In genomic region chr3:144398166-144398565, GRCm38 (mm10) we compare ENCODE assay signal across 16 mouse cellular contexts.
DNase-seq lines count a peak whose midpoint lies in the region; ATAC-seq and TF ChIP-seq lines count a peak whose summit lies in the region.
"Had no signal": no experiment of that assay in that cellular context is flagged by ENCODE, and none has a peak within 500 bp of the region (broad histone marks: within the 10 kb centered on the region; RNA-seq: fewer than 3 reads in every experiment).

No protein-coding gene starts in this region.

- no peak for DNase-seq in gastrocnemius, adult 2 months
- no peak for DNase-seq in gastrocnemius, postnatal 10 days
- DNase-seq in liver, embryonic 14.5 days (ENCODE audit: low read depth in 3 of 3, low spot score in 3 of 3), result no peak
- DNase-seq in liver, result no peak
- no peak for DNase-seq in brain, embryonic 14.5 days (ENCODE audit: low read depth)
- DNase-seq in thymus, postnatal 0 days (ENCODE audit: low spot score), result no peak
- DNase-seq: cerebellum, adult 9-10 months; kidney, adult 18-20 months; spleen, adult 18-20 months had no signal

- no peak for TF ChIP-seq EP300 in liver, embryonic 14.5 days (IDR thresholded peaks at IDR 0.05; ENCODE audit: low read depth)

- intact Hi-C loops in gastrocnemius, adult 2 months (cut with DNase I), result loop anchor here (2.0 kb wide), 1 partner anchor 35 kb away; no protein-coding TSS in a partner anchor

- H3K9me3 ChIP-seq in liver, embryonic 14.5 days (ENCODE audit: control insufficient read depth, low read length), result no peaks in the 10 kb centered on the region
- H3K9me3 ChIP-seq in E14TG2a.4 (ENCODE audit: low read length), result no peaks in the 10 kb centered on the region
- H3K9me3 ChIP-seq: hindbrain, embryonic 12.5 days; limb, embryonic 15.5 days; neural tube, embryonic 13.5 days had no signal

- no peak overlapping the region for H3K9ac ChIP-seq in liver, embryonic 14.5 days (replicated peaks)
- H3K9ac ChIP-seq: hindbrain, embryonic 12.5 days; limb, embryonic 15.5 days; neural tube, embryonic 13.5 days had no signal

- H3K4me1 ChIP-seq in liver, embryonic 14.5 days (replicated peaks; ENCODE audit: control insufficient read depth in 2 of 2, insufficient read depth in 2 of 2, low read length in 1 of 2), result peaks cover 0 to 9% of the 10 kb centered on the region in 2 experiments; a peak in 2 of 4 replicates
- peaks cover 33% of the 10 kb centered on the region for H3K4me1 ChIP-seq in E14TG2a.4 (replicated peaks; ENCODE audit: low read depth, low read length)

- H3K27ac ChIP-seq in gastrocnemius, adult 2 months, result no peak overlapping the region
- no peak overlapping the region for H3K27ac ChIP-seq in liver, embryonic 14.5 days
- H3K27ac ChIP-seq: embryonic facial prominence, embryonic 10.5 days; hindbrain, embryonic 12.5 days; limb, embryonic 15.5 days; neural tube, embryonic 13.5 days had no signal

- TF ChIP-seq CTCF in gastrocnemius, adult 2 months (IDR thresholded peaks at IDR 0.05), result peak; percentile 33
- peak; percentile 61 for TF ChIP-seq CTCF in liver, embryonic 14.5 days (IDR thresholded peaks at IDR 0.05; ENCODE audit: low read depth)
- peak; percentile 88 for TF ChIP-seq CTCF in E14TG2a.4 (conservative IDR thresholded peaks at IDR 0.05; ENCODE audit: low read length)
- peak; percentile 43; the same call in 1 of the 2 replicates for TF ChIP-seq CTCF in brain, embryonic 14.5 days (IDR thresholded peaks at IDR 0.05; ENCODE audit: borderline replicate concordance, extremely low read depth, insufficient read depth, insufficient read length)

- TF ChIP-seq POLR2A in brain, embryonic 14.5 days (IDR thresholded peaks at IDR 0.05; ENCODE audit: borderline replicate concordance, extremely low read depth, insufficient read depth, insufficient read length, poor library complexity, severe bottlenecking), result no peak

- no peak overlapping the region for H3K4me2 ChIP-seq in liver, embryonic 14.5 days (ENCODE audit: low read depth)
- H3K4me2 ChIP-seq: hindbrain, embryonic 12.5 days; limb, embryonic 15.5 days; neural tube, embryonic 13.5 days had no signal

- H3K27me3 ChIP-seq in liver, embryonic 14.5 days (ENCODE audit: control insufficient read depth, insufficient read depth, low read length), result no peaks in the 10 kb centered on the region
- H3K27me3 ChIP-seq in E14TG2a.4 (ENCODE audit: insufficient read depth, low read length), result peaks cover 46% of the 10 kb centered on the region
- H3K27me3 ChIP-seq: hindbrain, embryonic 12.5 days; neural tube, embryonic 13.5 days had no signal

- 58% methylated on average over 7 of the region's 7 CpGs for WGBS in liver, embryonic 14.5 days (ENCODE audit: insufficient replicate concordance)

- H3K36me3 ChIP-seq in liver, embryonic 14.5 days (replicated peaks; ENCODE audit: control insufficient read depth, insufficient read depth, low read depth), result no peaks in the 10 kb centered on the region
- no peaks in the 10 kb centered on the region for H3K36me3 ChIP-seq in E14TG2a.4 (ENCODE audit: insufficient read depth, low read length)
- H3K36me3 ChIP-seq: embryonic facial prominence, embryonic 10.5 days; hindbrain, embryonic 12.5 days; limb, embryonic 15.5 days; neural tube, embryonic 13.5 days had no signal

- ATAC-seq in liver, embryonic 14.5 days (ENCODE audit: insufficient read depth), result no peak
- ATAC-seq in CD4-positive, CD25-positive, alpha-beta regulatory T cell, adult 4 months, result no peak
- ATAC-seq: midbrain, embryonic 16.5 days had no signal

- H3K4me3 ChIP-seq in gastrocnemius, adult 2 months, result no peak overlapping the region
- H3K4me3 ChIP-seq in liver, embryonic 14.5 days (ENCODE audit: insufficient read depth in 1 of 2, low read depth in 2 of 2, low read length in 2 of 2), result no peak overlapping the region
- no peak overlapping the region for H3K4me3 ChIP-seq in E14TG2a.4 (replicated peaks; ENCODE audit: low read length)
- H3K4me3 ChIP-seq: embryonic facial prominence, embryonic 10.5 days; hindbrain, embryonic 12.5 days; limb, embryonic 15.5 days; neural tube, embryonic 13.5 days had no signal

Comparison
In these comparisons a context has a peak if more than half of its experiments do, and no peak if none do; other contexts are left out.
1. CTCF ChIP-seq: peak in every context shown above with its lines; median percentile 88 in E14TG2a.4; 61 in liver, embryonic 14.5 days; 43 in brain, embryonic 14.5 days; 33 in gastrocnemius, adult 2 months.